Mouse (Mus musculus) bone marrow macrophage, adult 2 months (primary cell): ENCODE results near the gene Sympk.

Source experiments
- CTCF ChIP-seq: IDR thresholded peaks from 2 replicates; pipeline ENCODE4 v1.5.1; 2012; ENCODE audit warnings: low read depth, mild to moderate bottlenecking, low read length, moderate library complexity
- POLR2A ChIP-seq: IDR thresholded peaks from 2 replicates; pipeline ENCODE4 v1.6.1; 2012; ENCODE audit warnings: mild to moderate bottlenecking, low read depth, low read length, borderline replicate concordance

DNA sequence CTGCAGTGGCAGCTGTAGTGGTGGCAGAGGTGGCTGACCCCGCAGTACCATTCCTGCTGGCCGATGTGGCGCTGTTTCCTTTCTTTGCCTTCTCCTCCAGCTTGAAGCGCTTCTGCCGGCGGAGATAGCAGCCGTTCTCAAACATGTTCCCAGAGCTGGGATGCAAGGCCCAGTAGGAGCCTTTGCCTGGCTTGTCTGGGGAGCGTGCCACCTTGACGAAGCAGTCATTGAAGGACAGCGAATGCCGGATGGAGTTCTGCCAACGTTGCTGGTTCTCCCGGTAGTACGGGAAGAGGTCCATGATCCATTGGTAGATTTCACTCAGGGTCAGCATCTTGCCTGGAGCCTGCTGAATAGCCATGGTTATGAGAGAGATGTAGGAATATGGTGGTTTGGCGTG is 9.7 kb upstream of the Sympk start:
- TF ChIP-seq CTCF (no peak), POLR2A (no peak)
